Mouse (Mus musculus) heart, embryonic 14.5 days (tissue): ENCODE measurements around the gene Lrrc42. TPM values are rescaled to one million over a fixed set of nuclear protein-coding genes. Genes with fewer than 3 reads are reported as not detected.
A peak's percentile ranks its signal among the peaks of the same experiment; 100 is the strongest.

Experiments used
- ATAC-seq: fragments of 200-750 bp; cut with Nextera tagmentation; 2 replicates; pipeline ENCODE4 v1.8.0; 2017; ENCODE audit warnings: low read depth, moderate TSS enrichment; ENCODE audit not compliant: insufficient number of reproducible peaks, insufficient read depth, low FRiP score
- H3K27ac ChIP-seq, 2 experiments: fragments of 200-500 bp in 1 of 2; fragments of 300-500 bp in 1 of 2; sonication (generic) in 1 of 2; replicated peaks in 1 of 2; 2 replicates each; pipeline ENCODE4 v1.5.1; 2012 to 2014; ENCODE audit warnings: low read depth in 2 of 2, low read length in 2 of 2, control low read depth in 1 of 2, mild to moderate bottlenecking in 1 of 2, mixed read lengths in 1 of 2; ENCODE audit not compliant: control insufficient read depth in 1 of 2, insufficient read depth in 1 of 2
- H3K27me3 ChIP-seq: fragments of 300-500 bp; sonication (generic); 2 replicates; pipeline ENCODE4 v1.6.1; 2014; ENCODE audit warnings: mild to moderate bottlenecking, low read length, control low read depth; ENCODE audit not compliant: control insufficient read depth, insufficient read depth
- H3K36me3 ChIP-seq: fragments of 300-500 bp; sonication (generic); 2 replicates; pipeline ENCODE4 v1.6.1; 2014; ENCODE audit warnings: mild to moderate bottlenecking, control low read depth, low read length, mixed read lengths; ENCODE audit not compliant: control insufficient read depth, insufficient read depth
- H3K4me1 ChIP-seq, 2 experiments: fragments of 200-500 bp in 1 of 2; fragments of 300-500 bp in 1 of 2; sonication (generic) in 1 of 2; 2 replicates each; pipeline ENCODE4 v1.6.1; 2012 to 2014; ENCODE audit warnings: low read length in 2 of 2, control low read depth in 1 of 2, mixed read lengths in 1 of 2; ENCODE audit not compliant: control insufficient read depth in 2 of 2, insufficient read depth in 2 of 2
- H3K4me2 ChIP-seq: fragments of 300-500 bp; sonication (generic); 2 replicates; pipeline ENCODE4 v1.6.1; 2014; ENCODE audit warnings: mild to moderate bottlenecking, low read length
- H3K4me3 ChIP-seq, 2 experiments: fragments of 200-500 bp in 1 of 2; fragments of 300-500 bp in 1 of 2; sonication (generic) in 1 of 2; 2 replicates each; pipeline ENCODE4 v1.5.1; 2012 to 2014; ENCODE audit warnings: low read length in 2 of 2, mild to moderate bottlenecking in 2 of 2, control low read depth in 1 of 2, low read depth in 1 of 2, moderate library complexity in 1 of 2; ENCODE audit not compliant: control insufficient read depth in 1 of 2, insufficient read depth in 1 of 2
- H3K9ac ChIP-seq: fragments of 300-500 bp; sonication (generic); 2 replicates; pipeline ENCODE4 v1.6.1; 2014; ENCODE audit warnings: mild to moderate bottlenecking, low read length
- H3K9me3 ChIP-seq: fragments of 300-500 bp; sonication (generic); 2 replicates; pipeline ENCODE4 v1.6.1; 2016; ENCODE audit warnings: low read length, control low read depth; ENCODE audit not compliant: control insufficient read depth
- WGBS: fragments of 180-500 bp; shearing (Covaris S2); extraction: QIAGEN DNeasy Blood & Tissue Kit; methylation state at CpG from one replicate; pipeline ENCODE4 v1.1.7; 2014; 5-methylcytosine and 5-hydroxymethylcytosine counted together
- polyA plus RNA-seq: library from polyadenylated mRNA; unstranded; fragments of >200 nt; fragmentation: Nextera tagmentation; extraction: Ambion mirVana; gene quantifications from 2 replicates; pipeline ENCODE4 v1.2.1, GENCODE M21; 2014

Gene Lrrc42
- polyA plus RNA-seq, 1 experiment from 2014 or later: 52.0 TPM

GRCm38 (mm10) chr4:107292273-107292662 is 38.9 kb upstream of the Lrrc42 start:
- Histone ChIP-seq H3K27me3 (no peaks in the 10 kb centered on the region), H3K4me1 (no peaks in the 10 kb centered on the region), H3K9me3 (no peaks in the 10 kb centered on the region), H3K27ac (no peak overlapping the region), H3K4me2 (no peak overlapping the region), H3K4me3 (no peak overlapping the region), H3K9ac (no peak overlapping the region; the same call in 1 of the 2 replicates), H3K36me3 (no peaks in the 10 kb centered on the region)
- WGBS: 34% methylated on average over 4 of the region's 4 CpGs
- no peak for ATAC-seq

GRCm38 (mm10) chr4:107291611-107292272 is 38.4 kb upstream of the Lrrc42 start:
- Histone ChIP-seq H3K9ac (no peak overlapping the region; the same call in 1 of the 2 replicates), H3K4me3 (no peak overlapping the region), H3K36me3 (no peaks in the 10 kb centered on the region), H3K4me1 (no peaks in the 10 kb centered on the region), H3K27ac (no peak overlapping the region), H3K4me2 (no peak overlapping the region), H3K27me3 (no peaks in the 10 kb centered on the region), H3K9me3 (no peaks in the 10 kb centered on the region)
- no peak for ATAC-seq
- 81% methylated on average over 7 of the region's 7 CpGs for WGBS

GRCm38 (mm10) chr4:107287517-107287916 is 34.2 kb upstream of the Lrrc42 start:
- Histone ChIP-seq H3K27me3 (no peaks in the 10 kb centered on the region), H3K27ac (no peak overlapping the region), H3K9me3 (no peaks in the 10 kb centered on the region), H3K36me3 (no peaks in the 10 kb centered on the region), H3K9ac (no peak overlapping the region), H3K4me3 (no peak overlapping the region), H3K4me1 (no peaks in the 10 kb centered on the region), H3K4me2 (no peak overlapping the region)
- 81% methylated on average over 2 of the region's 2 CpGs for WGBS
- ATAC-seq: no peak

- no peaks in the 10 kb centered on the region for H3K9me3 ChIP-seq
- WGBS: 93% methylated on average over 8 of the region's 8 CpGs
- no peak for ATAC-seq
- no peak overlapping the region for H3K4me2 ChIP-seq
- no peak overlapping the region for H3K9ac ChIP-seq
- H3K4me1 ChIP-seq: no peaks in the 10 kb centered on the region
- H3K27ac ChIP-seq: no peak overlapping the region
- H3K36me3 ChIP-seq: no peaks in the 10 kb centered on the region
- no peak overlapping the region for H3K4me3 ChIP-seq
- no peaks in the 10 kb centered on the region for H3K27me3 ChIP-seq
These were observed 33.1 kb upstream of the Lrrc42 start for GRCm38 (mm10) chr4:107286386-107286785.

- Histone ChIP-seq H3K27me3 (no peaks in the 10 kb centered on the region), H3K9ac (no peak overlapping the region), H3K4me2 (no peak overlapping the region), H3K27ac (no peak overlapping the region), H3K4me3 (no peak overlapping the region), H3K36me3 (no peaks in the 10 kb centered on the region), H3K4me1 (no peaks in the 10 kb centered on the region), H3K9me3 (no peaks in the 10 kb centered on the region)
- WGBS: 73% methylated on average over 3 of the region's 3 CpGs
- ATAC-seq: no peak
These were observed 32.3 kb upstream of the Lrrc42 start for GRCm38 (mm10) chr4:107285446-107286200.

GRCm38 (mm10) chr4:107280843-107281475 is 27.6 kb upstream of the Lrrc42 start:
- Histone ChIP-seq H3K4me1 (peaks cover 2 to 3% of the 10 kb centered on the region in 2 experiments; a peak in 2 of 4 replicates), H3K4me2 (no peak overlapping the region), H3K4me3 (no peak overlapping the region), H3K9ac (no peak overlapping the region), H3K27me3 (no peaks in the 10 kb centered on the region), H3K27ac (no peak overlapping the region), H3K9me3 (no peaks in the 10 kb centered on the region), H3K36me3 (peaks cover 8% of the 10 kb centered on the region)
- WGBS: 65% methylated on average over 7 of the region's 7 CpGs
- no peak for ATAC-seq

- no peak for ATAC-seq
These were observed 24.9 kb upstream of the Lrrc42 start for GRCm38 (mm10) chr4:107278188-107278707.

More at GRCm38 (mm10) chr4:107278188-107278707, 24.9 kb upstream of the Lrrc42 start:
- H3K4me2 ChIP-seq: 0 out of 2 replicates have a peak overlapping the region, but pooled peaks have one; percentile 16
- H3K9me3 ChIP-seq: no peaks in the 10 kb centered on the region
- H3K4me1 ChIP-seq: peaks cover 2 to 3% of the 10 kb centered on the region in 2 experiments; a peak in 2 of 4 replicates
- no peak overlapping the region for H3K9ac ChIP-seq
- WGBS: 18% methylated on average over 8 of the region's 8 CpGs
- no peak overlapping the region for H3K4me3 ChIP-seq
- H3K36me3 ChIP-seq: peaks cover 16% of the 10 kb centered on the region
- no peaks in the 10 kb centered on the region for H3K27me3 ChIP-seq
- no peak overlapping the region for H3K27ac ChIP-seq
